Mouse (Mus musculus) embryonic facial prominence, embryonic 11.5 days (tissue): ENCODE measurements around the gene Gtf2ird2. TPM values are rescaled to one million over a fixed set of nuclear protein-coding genes. Genes with fewer than 3 reads are reported as not detected.

Source experiments
- ATAC-seq: fragments of 200-750 bp; cut with Nextera tagmentation; replicated peaks from 2 replicates; pipeline ENCODE4 v1.8.0; 2017; ENCODE audit warnings: low read depth; ENCODE audit not compliant: insufficient number of reproducible peaks, low FRiP score, low TSS enrichment
- DNase-seq: peaks from one replicate; pipeline ENCODE4 v3.0.0-alpha.2; 2015; ENCODE audit warnings: low spot score
- H3K27ac ChIP-seq: fragments of 300-500 bp; sonication (generic); replicated peaks from 2 replicates; pipeline ENCODE4 v1.5.1; 2014; ENCODE audit warnings: mild to moderate bottlenecking, low read depth, low read length, control low read depth
- H3K27me3 ChIP-seq: fragments of 300-500 bp; sonication (generic); 2 replicates; pipeline ENCODE4 v1.6.1; 2014; ENCODE audit warnings: mild to moderate bottlenecking, low read length, moderate library complexity, mixed read lengths; ENCODE audit not compliant: control insufficient read depth, insufficient read depth
- H3K36me3 ChIP-seq: fragments of 300-500 bp; sonication (generic); replicated peaks from 2 replicates; pipeline ENCODE4 v1.6.1; 2014; ENCODE audit warnings: low read depth, mild to moderate bottlenecking, low read length, moderate library complexity, mixed read lengths; ENCODE audit not compliant: control insufficient read depth, insufficient read depth
- H3K4me1 ChIP-seq: fragments of 300-500 bp; sonication (generic); 2 replicates; pipeline ENCODE4 v1.6.1; 2014; ENCODE audit warnings: low read length, mixed read lengths; ENCODE audit not compliant: control insufficient read depth, insufficient read depth
- H3K4me2 ChIP-seq: fragments of 300-500 bp; sonication (generic); 2 replicates; pipeline ENCODE4 v1.6.1; 2014; ENCODE audit warnings: low read depth, mild to moderate bottlenecking, control low read depth, low read length, moderate library complexity
- H3K4me3 ChIP-seq: fragments of 300-500 bp; sonication (generic); 2 replicates; pipeline ENCODE4 v1.5.1; 2014; ENCODE audit warnings: low read depth, low read length, control low read depth
- H3K9ac ChIP-seq: fragments of 300-500 bp; sonication (generic); replicated peaks from 2 replicates; pipeline ENCODE4 v1.6.1; 2014; ENCODE audit warnings: mild to moderate bottlenecking, control low read depth, low read length
- H3K9me3 ChIP-seq: fragments of 300-500 bp; sonication (generic); replicated peaks from 2 replicates; pipeline ENCODE4 v1.6.1; 2016; ENCODE audit warnings: mild to moderate bottlenecking, low read length, inconsistent platforms, mixed read lengths; ENCODE audit not compliant: control insufficient read depth
- WGBS: fragments of 180-500 bp; shearing (Covaris S2); extraction: QIAGEN DNeasy Blood & Tissue Kit; methylation state at CpG from one replicate; pipeline ENCODE4 v1.1.7; 2014; 5-methylcytosine and 5-hydroxymethylcytosine counted together
- polyA plus RNA-seq: library from polyadenylated mRNA; unstranded; fragments of >200 nt; fragmentation: Nextera tagmentation; extraction: Ambion mirVana; gene quantifications from 2 replicates; pipeline ENCODE4 v1.2.1, GENCODE M21; 2014

The Gtf2ird2 gene
- polyA plus RNA-seq, 1 experiment from 2014 or later, result 5.4 TPM

DNA sequence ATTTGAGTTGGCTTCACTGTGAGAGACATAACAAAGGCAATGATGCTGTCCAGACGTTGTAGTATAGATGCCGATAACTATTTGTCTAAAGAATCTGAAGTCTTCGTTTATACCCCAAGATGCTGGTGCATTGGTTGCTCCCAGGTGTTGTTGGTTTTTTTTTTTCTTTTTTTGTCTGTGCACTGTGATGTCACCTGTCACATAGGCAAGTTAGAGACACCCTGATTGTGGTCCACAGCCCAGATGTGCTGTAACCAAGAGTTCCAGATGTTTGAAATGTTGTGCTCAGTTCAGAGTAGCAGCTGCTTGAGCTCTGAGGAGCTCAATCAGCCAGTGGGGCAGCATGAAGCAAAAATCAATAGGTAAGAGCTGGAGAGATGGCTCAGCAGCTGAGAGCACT, 2.2 kb downstream of the Gtf2ird2 start:
- WGBS, result 95% methylated on average over 3 of the region's 3 CpGs
- Histone ChIP-seq H3K27me3 (no peaks in the 10 kb centered on the region), H3K36me3 (no peaks in the 10 kb centered on the region), H3K9ac (no peak overlapping the region), H3K4me2 (no peak overlapping the region), H3K27ac (no peak overlapping the region), H3K9me3 (no peaks in the 10 kb centered on the region), H3K4me3 (no peak overlapping the region), H3K4me1 (peaks cover 3% of the 10 kb centered on the region; the same call in 1 of the 2 replicates)
- no peak for ATAC-seq
- DNase-seq, result no peak

DNA sequence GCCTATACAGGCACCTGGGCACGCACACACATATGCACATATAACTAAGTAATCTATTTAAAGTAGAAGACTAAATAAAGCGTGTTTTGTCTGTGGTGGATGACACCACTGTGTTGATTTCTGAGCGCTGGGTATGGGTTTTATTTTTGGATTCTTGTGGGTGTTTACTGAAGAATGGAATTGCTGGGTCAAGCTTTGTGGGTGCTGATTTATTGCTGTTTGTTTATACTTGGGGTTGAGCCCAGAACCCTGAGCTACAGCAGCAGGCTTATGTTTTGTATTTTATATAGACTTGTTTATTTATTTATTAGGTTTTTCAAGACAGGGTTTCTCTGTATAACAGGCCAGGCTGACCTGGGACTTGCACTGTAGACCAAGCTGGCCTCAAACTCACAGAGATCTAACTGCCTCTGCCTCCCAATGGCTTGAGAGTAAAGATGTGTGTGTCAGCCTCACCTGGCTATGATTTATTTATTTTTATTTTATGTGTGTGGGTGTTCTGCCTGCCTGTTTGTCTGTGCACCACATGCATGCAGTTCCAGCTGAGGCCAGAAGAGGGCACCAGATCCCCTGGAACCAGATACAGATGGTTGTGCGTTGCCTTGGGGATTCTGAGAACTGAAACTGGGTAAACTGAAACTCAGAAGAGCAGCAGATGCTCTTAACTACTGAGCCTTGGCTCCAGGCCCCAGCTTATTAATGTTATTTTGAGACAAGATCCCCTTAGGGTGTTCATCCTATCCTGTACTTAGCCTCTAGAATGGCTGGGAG, 3.3 kb downstream of the Gtf2ird2 start:
- Histone ChIP-seq H3K4me3 (no peak overlapping the region), H3K27ac (no peak overlapping the region), H3K36me3 (no peaks in the 10 kb centered on the region), H3K4me2 (no peak overlapping the region), H3K4me1 (peaks cover 2% of the 10 kb centered on the region; the same call in 1 of the 2 replicates), H3K9ac (no peak overlapping the region), H3K27me3 (no peaks in the 10 kb centered on the region), H3K9me3 (no peaks in the 10 kb centered on the region)
- DNase-seq (peak; percentile 58), ATAC-seq (no peak)
- WGBS, result 74% methylated on average over 4 of the region's 4 CpGs

DNA sequence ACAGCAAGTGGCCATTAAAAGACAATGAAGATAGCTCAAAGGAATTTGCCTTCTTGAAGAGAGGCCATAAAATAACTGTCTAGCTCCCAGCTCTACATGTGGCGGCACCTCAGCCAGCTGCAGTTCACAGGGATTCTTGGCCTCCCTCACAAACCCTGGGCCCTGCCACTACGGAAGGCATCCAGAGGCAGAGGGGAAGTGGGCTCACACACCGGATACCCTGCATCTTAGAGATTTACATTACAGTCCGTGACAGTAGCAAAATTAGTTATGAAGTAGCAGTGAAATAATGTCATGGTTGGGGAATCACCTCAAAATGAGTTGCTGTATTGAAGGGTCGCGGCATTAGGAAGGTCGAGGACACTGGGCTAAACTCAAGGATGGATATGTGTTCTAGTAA, 4.8 kb downstream of the Gtf2ird2 start:
- WGBS, result 89% methylated on average over 7 of the region's 7 CpGs
- Histone ChIP-seq H3K4me1 (no peaks in the 10 kb centered on the region), H3K4me2 (no peak overlapping the region), H3K9ac (no peak overlapping the region), H3K27ac (no peak overlapping the region), H3K36me3 (no peaks in the 10 kb centered on the region), H3K27me3 (no peaks in the 10 kb centered on the region), H3K9me3 (no peaks in the 10 kb centered on the region), H3K4me3 (no peak overlapping the region)
- ATAC-seq, result no peak
- DNase-seq, result no peak

DNA sequence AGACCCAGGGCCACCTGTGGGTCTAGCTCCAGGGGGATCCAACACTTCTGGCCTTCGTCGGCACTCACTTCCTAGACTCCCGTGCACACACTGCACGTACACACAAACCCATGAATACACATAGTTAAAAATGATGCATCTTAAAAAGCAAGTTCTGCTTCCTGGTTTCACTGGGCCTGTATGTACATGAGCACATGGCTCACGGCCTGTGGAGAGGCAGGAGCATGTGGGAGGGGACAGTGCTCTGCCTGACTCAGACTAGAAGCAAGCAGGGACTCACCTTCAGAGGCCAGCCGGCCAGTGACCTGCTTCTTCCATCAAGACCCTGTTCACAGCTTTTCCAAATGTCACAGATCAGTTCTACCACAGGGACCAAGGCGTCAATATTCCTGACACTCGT, 9.8 kb downstream of the Gtf2ird2 start:
- 87% methylated on average over 8 of the region's 8 CpGs for WGBS
- Histone ChIP-seq H3K27me3 (no peaks in the 10 kb centered on the region), H3K4me2 (no peak overlapping the region), H3K4me3 (no peak overlapping the region), H3K9me3 (no peaks in the 10 kb centered on the region), H3K4me1 (no peaks in the 10 kb centered on the region), H3K27ac (no peak overlapping the region), H3K36me3 (no peaks in the 10 kb centered on the region; the same call in 1 of the 2 replicates), H3K9ac (no peak overlapping the region)
- ATAC-seq (no peak), DNase-seq (no peak)

DNA sequence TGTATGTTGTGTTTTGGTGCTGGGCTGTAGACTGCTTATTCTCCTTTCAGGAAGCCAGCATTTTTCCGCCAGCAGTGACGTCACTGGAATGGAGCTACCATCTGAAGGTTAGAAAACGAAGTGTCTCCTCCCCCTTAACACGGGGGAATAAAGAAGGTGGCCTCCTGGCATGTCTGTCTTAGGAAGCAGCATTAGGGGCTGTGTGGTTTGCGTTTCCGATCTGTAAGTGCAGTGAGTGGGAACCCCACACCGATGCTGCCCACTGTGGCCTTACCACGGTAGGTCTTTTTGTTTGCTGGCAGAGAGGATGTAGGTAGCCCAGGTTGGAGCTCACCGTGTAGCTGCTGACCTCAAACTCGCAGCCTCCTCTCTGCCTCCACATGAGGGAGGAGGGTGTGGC, 22.9 kb downstream of the Gtf2ird2 start:
- Histone ChIP-seq H3K36me3 (no peaks in the 10 kb centered on the region), H3K27ac (no peak overlapping the region), H3K4me2 (no peak overlapping the region), H3K9me3 (no peaks in the 10 kb centered on the region), H3K4me1 (no peaks in the 10 kb centered on the region), H3K9ac (no peak overlapping the region), H3K27me3 (no peaks in the 10 kb centered on the region), H3K4me3 (no peak overlapping the region)
- ATAC-seq, result no peak
- 86% methylated on average over 10 of the region's 10 CpGs for WGBS
- no peak for DNase-seq

DNA sequence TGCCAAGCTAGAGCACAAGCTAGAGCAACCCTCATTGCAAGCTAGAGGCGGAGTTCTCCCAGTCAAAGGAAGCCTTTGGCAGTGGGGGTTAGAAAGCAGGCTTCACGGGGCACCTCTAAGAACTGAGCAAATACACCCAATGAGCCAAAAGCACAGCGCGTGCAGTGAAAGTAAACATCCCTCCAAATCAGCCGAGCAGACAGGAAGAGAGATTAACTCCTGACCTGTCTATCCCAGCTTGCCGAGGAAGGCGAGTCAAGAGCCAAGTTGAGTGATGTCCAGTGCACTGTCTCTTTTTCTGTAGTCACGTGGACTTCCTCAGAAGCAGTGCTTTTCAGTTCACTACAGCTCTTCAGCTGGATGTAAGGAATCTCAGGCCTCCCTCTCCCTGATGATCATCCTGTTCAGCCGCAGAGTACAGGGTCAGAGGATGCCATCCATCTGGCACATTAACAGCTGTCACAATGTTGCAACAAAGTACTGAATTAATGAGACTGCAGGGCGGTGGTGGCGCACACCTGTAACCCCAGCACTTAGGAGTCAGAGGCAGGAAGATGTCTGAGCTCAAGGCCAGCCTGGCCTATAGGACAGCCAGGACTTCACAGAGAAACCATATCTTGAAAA, 26.2 kb downstream of the Gtf2ird2 start:
- Histone ChIP-seq H3K36me3 (no peaks in the 10 kb centered on the region), H3K4me2 (no peak overlapping the region), H3K27ac (no peak overlapping the region), H3K4me1 (no peaks in the 10 kb centered on the region), H3K27me3 (no peaks in the 10 kb centered on the region), H3K9me3 (no peaks in the 10 kb centered on the region), H3K4me3 (no peak overlapping the region), H3K9ac (no peak overlapping the region)
- ATAC-seq (no peak), DNase-seq (no peak)
- 58% methylated on average over 11 of the region's 11 CpGs for WGBS

DNA sequence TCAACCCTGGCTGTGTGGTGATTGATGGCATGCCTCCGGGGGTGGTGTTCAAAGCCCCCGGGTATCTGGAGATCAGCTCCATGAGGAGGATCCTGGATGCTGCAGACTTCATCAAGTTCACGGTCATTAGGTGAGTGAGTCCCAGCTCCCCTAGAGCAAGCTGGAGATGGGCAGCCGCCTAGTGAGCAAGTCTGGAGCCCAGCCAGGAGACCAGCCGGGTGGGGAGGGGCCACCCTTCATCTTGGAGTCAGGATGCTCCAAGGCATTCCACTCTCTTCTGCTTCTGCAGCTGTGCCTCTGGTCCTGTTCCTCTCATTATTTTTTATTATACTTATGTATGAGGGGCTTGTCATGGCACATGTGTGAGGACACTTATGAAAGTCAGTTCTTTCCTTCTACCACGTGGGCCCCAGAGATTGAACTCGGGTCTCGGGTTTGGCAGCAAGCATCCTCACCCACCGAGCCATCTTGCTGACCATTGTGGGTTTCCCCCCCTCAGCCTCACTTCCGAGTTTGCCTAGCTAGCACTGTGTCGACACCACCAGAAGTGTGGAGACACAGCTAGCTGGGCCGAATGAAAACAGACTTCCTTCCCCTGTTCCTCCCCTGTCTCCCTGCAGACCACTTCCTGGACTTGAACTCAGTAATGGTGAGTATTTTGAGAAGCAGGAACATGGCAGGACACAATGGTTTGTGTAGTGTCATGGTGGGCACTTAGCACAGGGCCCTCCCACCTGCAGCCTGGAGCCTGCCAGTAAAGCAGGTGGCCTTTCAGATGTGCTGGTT, 30.4 kb downstream of the Gtf2ird2 start:
- Histone ChIP-seq H3K9ac (no peak overlapping the region), H3K4me1 (no peaks in the 10 kb centered on the region), H3K36me3 (no peaks in the 10 kb centered on the region), H3K9me3 (no peaks in the 10 kb centered on the region), H3K4me2 (no peak overlapping the region), H3K4me3 (no peak overlapping the region), H3K27ac (no peak overlapping the region), H3K27me3 (no peaks in the 10 kb centered on the region)
- 81% methylated on average over 12 of the region's 12 CpGs for WGBS
- ATAC-seq (no peak), DNase-seq (no peak)

DNA sequence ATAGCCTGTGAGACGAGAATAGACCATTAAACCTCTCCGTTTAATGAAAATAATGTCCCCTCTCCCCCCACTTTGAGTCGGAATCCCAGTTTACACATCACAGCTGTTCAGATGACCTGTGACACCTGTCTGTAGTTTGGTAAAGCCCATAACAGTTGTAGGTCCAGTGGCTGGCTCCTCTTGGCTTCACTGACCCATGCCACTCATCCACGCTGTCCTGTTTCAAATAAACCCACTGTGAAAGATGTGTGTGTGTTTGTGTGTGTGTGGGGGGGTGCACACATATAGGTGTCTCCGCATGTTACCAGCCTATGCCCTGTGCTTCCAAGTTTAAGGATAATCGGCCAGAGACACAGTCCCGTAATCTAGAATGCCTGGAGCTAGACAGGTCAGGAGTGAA, 34.1 kb downstream of the Gtf2ird2 start:
- H3K9ac ChIP-seq, result no peak overlapping the region
- WGBS, result 90% methylated on average over 7 of the region's 7 CpGs

More for the DNA sequence above, 34.1 kb downstream of the Gtf2ird2 start:
- DNase-seq (no peak), ATAC-seq (no peak)
- no peaks in the 10 kb centered on the region for H3K36me3 ChIP-seq
- 0 out of 2 replicates have a peak, but pooled peaks cover 3% of the 10 kb centered on the region for H3K4me1 ChIP-seq
- H3K4me3 ChIP-seq, result no peak overlapping the region
- no peaks in the 10 kb centered on the region for H3K27me3 ChIP-seq
- no peak overlapping the region for H3K4me2 ChIP-seq
- no peaks in the 10 kb centered on the region for H3K9me3 ChIP-seq
- no peak overlapping the region for H3K27ac ChIP-seq
